ENCODE assay signal across 8 mouse cellular contexts in the genomic region with DNA sequence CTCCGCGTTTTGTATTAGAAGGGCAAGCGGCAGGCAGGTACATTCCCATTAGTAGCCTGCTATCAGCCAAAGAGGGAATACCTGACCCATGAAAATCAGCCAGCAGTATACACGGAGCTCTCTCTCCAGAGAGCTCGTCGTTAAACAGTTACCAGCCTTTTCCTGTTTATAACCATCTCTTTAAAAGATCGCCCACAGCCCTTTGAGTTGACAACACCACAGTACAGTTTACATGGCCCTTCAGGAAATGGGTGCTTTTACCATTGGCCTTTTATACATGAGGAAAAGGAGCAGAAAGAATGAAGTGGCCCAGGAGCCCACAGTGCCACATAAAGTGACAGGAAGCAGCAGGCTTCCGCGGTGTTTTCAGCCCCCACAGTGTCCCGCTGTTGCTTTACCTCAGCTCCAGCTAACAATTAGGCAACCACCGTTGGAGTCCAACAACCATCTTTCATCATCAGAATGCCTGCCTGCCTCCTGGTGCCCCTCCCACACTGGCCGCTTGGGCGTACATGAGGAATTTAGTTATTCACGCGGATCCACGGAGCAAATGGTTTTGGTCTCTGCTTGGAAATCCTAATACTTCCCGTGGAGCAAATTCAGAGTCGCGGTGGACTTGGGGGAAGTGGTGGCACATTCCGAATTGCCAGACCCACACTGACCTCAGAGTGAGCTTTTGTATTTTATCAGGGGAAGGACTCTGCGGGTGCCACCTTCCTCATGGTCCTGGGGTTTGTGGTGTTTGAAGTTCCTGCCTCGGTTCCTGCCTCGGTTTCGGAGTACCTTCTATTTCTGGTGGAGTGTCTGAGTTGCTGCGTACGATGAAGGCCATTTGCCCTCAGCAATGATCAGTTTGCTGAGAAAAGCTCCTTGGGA. TPM values are rescaled to one million over a fixed set of nuclear protein-coding genes. Genes with fewer than 3 reads are reported as not detected.
DNase-seq lines count a peak whose midpoint lies in the region; ATAC-seq lines count a peak whose summit lies in the region.

No protein-coding gene starts in this region.

- H3K4me1 ChIP-seq in lung, embryonic 16.5 days (replicated peaks; ENCODE audit: control insufficient read depth, insufficient read depth, low read length) = no peaks in the 10 kb centered on the region

- no peak for ATAC-seq in lung, embryonic 16.5 days (ENCODE audit: low read depth)

- DNase-seq in lung, postnatal 36 days = no peak
- DNase-seq in fat pad, adult 2 months (ENCODE audit: extremely low read depth, low read depth, low spot score) = peak; percentile 16
- DNase-seq in kidney, postnatal 4 days = peak; percentile 60 to 79
- DNase-seq in splenic B cell, adult 2 months (ENCODE audit: low read depth, low spot score) = peak; percentile 4
- DNase-seq in gastrocnemius, postnatal 25 days = no peak
- no peak for DNase-seq in right cerebral cortex, postnatal 4 days
- no peak for DNase-seq in layer of hippocampus, adult 18-20 months (ENCODE audit: low spot score in 2 of 2)

- H3K27ac ChIP-seq in lung, embryonic 16.5 days (ENCODE audit: low read length) = no peak overlapping the region

- 47% methylated on average over 26 of the region's 26 CpGs for WGBS in lung, embryonic 16.5 days

- peak overlapping the region; percentile 29; the same call in 1 of the 2 replicates for H3K4me2 ChIP-seq in lung, embryonic 16.5 days (ENCODE audit: low read depth, low read length)

- H3K9ac ChIP-seq in lung, embryonic 16.5 days (ENCODE audit: low read length) = no peak overlapping the region

- H3K9me3 ChIP-seq in lung, embryonic 16.5 days (ENCODE audit: control insufficient read depth, low read length) = no peaks in the 10 kb centered on the region

- no peak overlapping the region for H3K4me3 ChIP-seq in lung, embryonic 16.5 days (ENCODE audit: low read length)

- H3K36me3 ChIP-seq in lung, embryonic 16.5 days (ENCODE audit: control insufficient read depth, insufficient read depth, low read length) = no peaks in the 10 kb centered on the region
- H3K36me3 ChIP-seq in splenic B cell, adult 2 months (ENCODE audit: control insufficient read depth, insufficient read depth, low read length, poor library complexity, severe bottlenecking) = no peaks in the 10 kb centered on the region

- H3K27me3 ChIP-seq in lung, embryonic 16.5 days (ENCODE audit: control insufficient read depth, insufficient read depth, low read depth, low read length) = no peaks in the 10 kb centered on the region
- H3K27me3 ChIP-seq in splenic B cell, adult 2 months (ENCODE audit: control insufficient read depth, insufficient read depth, low read length, poor library complexity, severe bottlenecking) = no peaks in the 10 kb centered on the region

RNA-seq across cellular contexts. Expression of a gene that starts 50.7 kb away (rescaled TPM):
- not detected in 2 replicates for polyA plus RNA-seq in lung, embryonic 16.5 days (2015; fragmentation: Nextera tagmentation; extraction: Ambion mirVana)
- not detected for total RNA-seq in gastrocnemius, postnatal 25 days (2021)
- total RNA-seq in layer of hippocampus, adult 18-20 months (2021) = not detected

RNA-seq across cellular contexts. Expression of a gene that starts 59.0 kb away (rescaled TPM):
- polyA plus RNA-seq in lung, embryonic 16.5 days (2015; fragmentation: Nextera tagmentation; extraction: Ambion mirVana) = 0.33 and 0.39 TPM in 2 replicates
- under 1 TPM; 0.08 TPM for total RNA-seq in gastrocnemius, postnatal 25 days (2021)
- 1 to 10 TPM; 2.4 to 2.9 TPM for total RNA-seq in layer of hippocampus, adult 18-20 months (2021)

Comparison
In these comparisons a context has a peak if more than half of its experiments do, and no peak if none do; other contexts are left out.
1. DNase-seq: peak in fat pad, adult 2 months (single experiment), kidney, postnatal 4 days (2 of 2) and splenic B cell, adult 2 months (single experiment); none in lung, postnatal 36 days (single experiment), gastrocnemius, postnatal 25 days (single experiment), right cerebral cortex, postnatal 4 days (single experiment) and layer of hippocampus, adult 18-20 months (0 of 2).